Mouse (Mus musculus): ENCODE data around the gene Immp2l. TPM values are rescaled to one million over a fixed set of nuclear protein-coding genes. Genes with fewer than 3 reads are reported as not detected.

The Immp2l gene
- polyA plus RNA-seq, 1 experiment from 2014 or later: 7.0 TPM

- Histone ChIP-seq H3K4me1 (ENCODE audit: insufficient read depth, low read length) (no peaks in the 10 kb centered on the region), H3K27ac (ENCODE audit: low read length) (no peak overlapping the region), H3K4me3 (ENCODE audit: low read length) (no peak overlapping the region), H3K4me2 (replicated peaks; ENCODE audit: low read depth, low read length) (no peak overlapping the region), H3K9ac (replicated peaks; ENCODE audit: low read length) (no peak overlapping the region), H3K36me3 (ENCODE audit: insufficient read depth, low read length) (no peaks in the 10 kb centered on the region), H3K9me3 (ENCODE audit: low read length) (no peaks in the 10 kb centered on the region), H3K27me3 (ENCODE audit: insufficient read depth, low read length) (no peaks in the 10 kb centered on the region)
- WGBS: 79% methylated on average over 2 of the region's 2 CpGs
- no peak for ATAC-seq (ENCODE audit: low FRiP score, low TSS enrichment)
Measured at GRCm38 (mm10) chr12:41937751-41938150, 913.9 kb downstream of the Immp2l start.

GRCm38 (mm10) chr12:41941853-41942252, 918.0 kb downstream of the Immp2l start:
- no peaks in the 10 kb centered on the region for H3K36me3 ChIP-seq (ENCODE audit: insufficient read depth, low read length)
- H3K9me3 ChIP-seq (ENCODE audit: low read length): no peaks in the 10 kb centered on the region
- H3K4me3 ChIP-seq (ENCODE audit: low read length): no peak overlapping the region
- H3K27ac ChIP-seq (ENCODE audit: low read length): no peak overlapping the region
- H3K9ac ChIP-seq (replicated peaks; ENCODE audit: low read length): no peak overlapping the region
- no peaks in the 10 kb centered on the region for H3K27me3 ChIP-seq (ENCODE audit: insufficient read depth, low read length)
- WGBS: 76% methylated on average over 5 of the region's 5 CpGs
- H3K4me1 ChIP-seq (ENCODE audit: insufficient read depth, low read length): no peaks in the 10 kb centered on the region
- ATAC-seq (ENCODE audit: low FRiP score, low TSS enrichment): no peak
- no peak overlapping the region for H3K4me2 ChIP-seq (replicated peaks; ENCODE audit: low read depth, low read length)

- WGBS: 78% methylated on average over 4 of the region's 4 CpGs
- no peak for ATAC-seq (ENCODE audit: low FRiP score, low TSS enrichment)
- Histone ChIP-seq H3K4me3 (ENCODE audit: low read length) (no peak overlapping the region), H3K9ac (replicated peaks; ENCODE audit: low read length) (no peak overlapping the region), H3K4me2 (replicated peaks; ENCODE audit: low read depth, low read length) (no peak overlapping the region), H3K36me3 (ENCODE audit: insufficient read depth, low read length) (no peaks in the 10 kb centered on the region), H3K27me3 (ENCODE audit: insufficient read depth, low read length) (no peaks in the 10 kb centered on the region), H3K27ac (ENCODE audit: low read length) (no peak overlapping the region), H3K9me3 (ENCODE audit: low read length) (no peaks in the 10 kb centered on the region), H3K4me1 (ENCODE audit: insufficient read depth, low read length) (no peaks in the 10 kb centered on the region)
Measured at GRCm38 (mm10) chr12:41944079-41944672, 920.3 kb downstream of the Immp2l start.

- Histone ChIP-seq H3K36me3 (ENCODE audit: insufficient read depth, low read length) (no peaks in the 10 kb centered on the region), H3K4me2 (replicated peaks; ENCODE audit: low read depth, low read length) (no peak overlapping the region), H3K9ac (replicated peaks; ENCODE audit: low read length) (no peak overlapping the region), H3K4me1 (ENCODE audit: insufficient read depth, low read length) (no peaks in the 10 kb centered on the region), H3K27ac (ENCODE audit: low read length) (no peak overlapping the region), H3K27me3 (ENCODE audit: insufficient read depth, low read length) (no peaks in the 10 kb centered on the region), H3K9me3 (ENCODE audit: low read length) (no peaks in the 10 kb centered on the region), H3K4me3 (ENCODE audit: low read length) (no peak overlapping the region)
- ATAC-seq (ENCODE audit: low FRiP score, low TSS enrichment): no peak
Measured at GRCm38 (mm10) chr12:41946536-41946935, 922.6 kb downstream of the Immp2l start.

- Histone ChIP-seq H3K27me3 (ENCODE audit: insufficient read depth, low read length) (no peaks in the 10 kb centered on the region), H3K9ac (replicated peaks; ENCODE audit: low read length) (no peak overlapping the region), H3K4me1 (ENCODE audit: insufficient read depth, low read length) (no peaks in the 10 kb centered on the region), H3K4me3 (ENCODE audit: low read length) (no peak overlapping the region), H3K36me3 (ENCODE audit: insufficient read depth, low read length) (no peaks in the 10 kb centered on the region), H3K4me2 (replicated peaks; ENCODE audit: low read depth, low read length) (no peak overlapping the region), H3K9me3 (ENCODE audit: low read length) (no peaks in the 10 kb centered on the region), H3K27ac (ENCODE audit: low read length) (no peak overlapping the region)
- no peak for ATAC-seq (ENCODE audit: low FRiP score, low TSS enrichment)
- 87% methylated on average over 1 of the region's 1 CpGs for WGBS
Measured at GRCm38 (mm10) chr12:41949409-41949808, 925.5 kb downstream of the Immp2l start.

DNA sequence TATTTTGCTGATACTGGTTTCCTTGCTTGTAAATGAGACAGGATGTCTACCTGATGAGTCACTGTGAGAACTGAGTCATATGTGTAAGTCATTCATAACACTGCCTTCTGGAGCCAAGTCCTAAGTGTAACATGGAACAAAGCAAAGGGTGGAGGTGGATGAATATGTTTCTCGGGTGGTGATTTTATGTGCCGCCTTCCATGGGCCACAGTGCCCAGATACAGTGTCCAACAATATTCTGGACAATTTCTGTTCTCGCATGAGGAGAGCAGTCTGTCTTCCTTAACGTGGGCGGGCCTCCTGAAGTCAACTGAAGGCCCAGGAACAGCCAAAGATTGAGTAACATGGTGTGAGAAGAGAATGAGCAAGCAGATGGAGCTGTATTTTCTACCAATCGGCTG, 926.0 kb downstream of the Immp2l start:
- Histone ChIP-seq H3K4me1 (ENCODE audit: insufficient read depth, low read length) (no peaks in the 10 kb centered on the region), H3K4me2 (replicated peaks; ENCODE audit: low read depth, low read length) (no peak overlapping the region), H3K4me3 (ENCODE audit: low read length) (no peak overlapping the region), H3K27ac (ENCODE audit: low read length) (no peak overlapping the region), H3K9me3 (ENCODE audit: low read length) (no peaks in the 10 kb centered on the region), H3K27me3 (ENCODE audit: insufficient read depth, low read length) (no peaks in the 10 kb centered on the region), H3K36me3 (ENCODE audit: insufficient read depth, low read length) (no peaks in the 10 kb centered on the region), H3K9ac (replicated peaks; ENCODE audit: low read length) (no peak overlapping the region)
- no peak for ATAC-seq (ENCODE audit: low FRiP score, low TSS enrichment)
- WGBS: 86% methylated on average over 6 of the region's 6 CpGs

DNA sequence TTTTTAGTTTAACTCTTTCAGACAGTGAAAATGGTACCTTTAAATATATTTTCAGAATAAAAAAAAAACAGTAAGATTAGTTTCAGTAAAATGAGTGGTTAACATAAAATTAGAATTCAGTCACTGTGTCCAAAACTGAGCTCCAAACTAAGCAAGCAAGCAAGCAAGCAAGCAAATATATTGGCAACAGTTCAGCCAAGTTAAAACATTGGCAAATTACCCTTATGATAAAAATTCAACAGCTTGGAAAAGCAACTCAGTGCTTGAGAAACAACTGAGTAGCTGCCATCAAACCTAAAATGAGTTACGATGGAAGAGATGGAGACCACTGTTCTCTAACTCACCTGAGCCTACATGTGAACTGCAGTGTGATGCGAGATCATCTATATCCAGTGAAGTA, 926.8 kb downstream of the Immp2l start:
- H3K27me3 ChIP-seq (ENCODE audit: insufficient read depth, low read length): no peaks in the 10 kb centered on the region
- H3K4me3 ChIP-seq (ENCODE audit: low read length): no peak overlapping the region
- no peak for ATAC-seq (ENCODE audit: low FRiP score, low TSS enrichment)
- no peak overlapping the region for H3K4me2 ChIP-seq (replicated peaks; ENCODE audit: low read depth, low read length)
- H3K9ac ChIP-seq (replicated peaks; ENCODE audit: low read length): no peak overlapping the region
- H3K27ac ChIP-seq (ENCODE audit: low read length): no peak overlapping the region
- WGBS: 97% methylated on average over 2 of the region's 2 CpGs
- no peaks in the 10 kb centered on the region for H3K36me3 ChIP-seq (ENCODE audit: insufficient read depth, low read length)
- no peaks in the 10 kb centered on the region for H3K9me3 ChIP-seq (ENCODE audit: low read length)
- H3K4me1 ChIP-seq (ENCODE audit: insufficient read depth, low read length): no peaks in the 10 kb centered on the region

DNA sequence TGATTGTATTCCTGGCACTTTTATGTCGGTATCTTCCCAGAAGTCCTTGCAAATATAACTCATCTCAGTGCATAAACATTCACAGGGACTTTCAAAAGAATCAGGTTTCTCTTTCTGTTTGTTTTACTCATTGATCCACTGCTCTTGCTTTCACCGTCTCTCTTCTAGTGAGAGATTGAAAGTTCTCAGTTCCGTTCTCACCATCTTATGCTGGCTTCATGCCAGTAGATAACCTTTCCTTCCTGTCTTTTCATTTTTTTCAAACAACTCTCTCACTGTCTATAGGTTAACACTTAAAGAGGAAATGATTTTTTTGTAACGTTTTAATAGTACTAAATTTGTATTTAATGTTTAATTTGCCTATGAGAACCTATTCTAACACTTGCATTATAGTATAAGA, 937.1 kb downstream of the Immp2l start:
- Histone ChIP-seq H3K9me3 (ENCODE audit: low read length) (no peaks in the 10 kb centered on the region), H3K4me2 (replicated peaks; ENCODE audit: low read depth, low read length) (no peak overlapping the region), H3K4me1 (ENCODE audit: insufficient read depth, low read length) (no peaks in the 10 kb centered on the region), H3K4me3 (ENCODE audit: low read length) (no peak overlapping the region), H3K36me3 (ENCODE audit: insufficient read depth, low read length) (no peaks in the 10 kb centered on the region), H3K27ac (ENCODE audit: low read length) (no peak overlapping the region), H3K9ac (replicated peaks; ENCODE audit: low read length) (no peak overlapping the region), H3K27me3 (ENCODE audit: insufficient read depth, low read length) (no peaks in the 10 kb centered on the region)
- no peak for ATAC-seq (ENCODE audit: low FRiP score, low TSS enrichment)
- WGBS: 15% methylated on average over 4 of the region's 4 CpGs

DNA sequence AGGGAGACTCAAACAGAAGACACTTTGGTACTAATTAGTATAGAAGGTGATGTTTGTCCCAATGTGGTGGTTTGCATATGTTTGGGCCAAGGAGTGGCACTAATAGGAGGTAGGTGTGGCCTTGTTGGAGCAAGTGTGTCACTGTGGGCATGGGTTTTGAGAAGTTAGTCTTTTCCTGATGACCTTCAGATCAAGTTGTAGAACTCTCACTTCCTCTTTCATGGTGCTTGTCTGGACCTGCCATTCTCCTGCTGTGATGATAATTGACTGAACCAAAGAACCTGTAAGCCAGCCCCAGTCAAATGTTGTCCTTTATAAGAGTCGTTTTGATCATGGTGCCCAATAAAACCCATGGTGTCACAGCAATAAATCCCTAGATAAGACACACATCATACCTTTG, 967.5 kb downstream of the Immp2l start:
- no peaks in the 10 kb centered on the region for H3K4me1 ChIP-seq (ENCODE audit: insufficient read depth, low read length)
- H3K27ac ChIP-seq (ENCODE audit: low read length): no peak overlapping the region
- ATAC-seq (ENCODE audit: low FRiP score, low TSS enrichment): no peak
- no peak overlapping the region for H3K4me3 ChIP-seq (ENCODE audit: low read length)
- H3K27me3 ChIP-seq (ENCODE audit: insufficient read depth, low read length): no peaks in the 10 kb centered on the region
- no peaks in the 10 kb centered on the region for H3K36me3 ChIP-seq (ENCODE audit: insufficient read depth, low read length)
- WGBS: 72% methylated on average over 1 of the region's 1 CpGs
- no peak overlapping the region for H3K4me2 ChIP-seq (replicated peaks; ENCODE audit: low read depth, low read length)
- H3K9ac ChIP-seq (replicated peaks; ENCODE audit: low read length): no peak overlapping the region
- no peaks in the 10 kb centered on the region for H3K9me3 ChIP-seq (ENCODE audit: low read length)
